12 mouse cellular contexts compared by ENCODE assay signal in the genomic region with DNA sequence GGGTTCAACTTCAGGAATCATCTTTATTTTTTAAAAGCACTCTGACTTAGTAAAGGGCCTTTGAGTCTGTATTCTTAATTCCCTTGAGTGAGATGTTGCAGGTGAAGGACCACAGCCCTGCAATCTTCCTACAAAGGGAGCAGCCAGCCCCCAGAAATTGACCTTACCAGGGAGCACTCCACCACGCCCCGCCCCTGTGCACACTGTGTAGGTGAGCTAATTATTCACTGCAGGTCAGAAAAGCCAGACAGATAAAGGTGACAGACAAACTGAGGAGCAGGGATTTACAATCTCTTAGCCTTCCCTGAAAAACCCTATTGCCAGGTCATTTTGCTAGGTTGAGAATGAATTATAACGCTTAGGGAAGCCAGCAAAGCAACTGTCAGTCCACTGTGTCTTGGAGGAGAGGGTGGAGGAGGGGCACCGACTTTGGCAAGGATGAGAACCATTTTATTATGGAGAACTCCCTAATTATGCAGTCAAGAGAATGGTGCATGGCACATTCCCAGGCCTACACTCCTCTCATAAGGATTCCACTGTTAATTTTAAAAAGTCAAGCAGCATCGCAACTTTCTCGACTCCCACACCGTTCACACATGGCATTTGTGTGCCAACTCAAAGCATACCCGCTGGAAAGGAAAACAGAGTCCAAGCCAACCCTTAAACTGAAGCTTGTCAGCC. TPM values are rescaled to one million over a fixed set of nuclear protein-coding genes. Genes with fewer than 3 reads are reported as not detected.
DNase-seq lines count a peak whose midpoint lies in the region; ATAC-seq and TF ChIP-seq lines count a peak whose summit lies in the region.
"Had no signal": no experiment of that assay in that cellular context is flagged by ENCODE, and none has a peak within 500 bp of the region (broad histone marks: within the 10 kb centered on the region; RNA-seq: fewer than 3 reads in every experiment).

No protein-coding gene starts in this region.

- DNase-seq in kidney, postnatal 10 days: peak; percentile 20
- DNase-seq in kidney, adult 18-20 months: no peak
- no peak for DNase-seq in midbrain, embryonic 10.5 days (ENCODE audit: low spot score)
- DNase-seq in layer of hippocampus, adult 2 months (ENCODE audit: low spot score in 2 of 2): peak; percentile 35 to 71
- DNase-seq in right cerebral cortex, postnatal 4 days: peak; percentile 52
- no peak for DNase-seq in heart, adult 2 months
- DNase-seq in spleen, postnatal 36 days (ENCODE audit: low spot score in 2 of 2): no peak
- DNase-seq: adrenal gland, postnatal 36 days; cerebellum, adult 8-10 months; lung, adult 2 months had no signal

- intact Hi-C loops in heart, adult 2 months (cut with DNase I): no loop called here

- peaks cover 3% of the 10 kb centered on the region; the same call in 1 of the 2 replicates for H3K4me1 ChIP-seq in midbrain, embryonic 15.5 days
- H3K4me1 ChIP-seq in midbrain, embryonic 10.5 days: no peaks in the 10 kb centered on the region
- H3K4me1 ChIP-seq in heart, adult 2 months (ENCODE audit: control insufficient read depth, insufficient read depth, low read length): no peaks in the 10 kb centered on the region

- TF ChIP-seq POLR2A in heart, adult 2 months (IDR thresholded peaks at IDR 0.05; ENCODE audit: insufficient read depth, low read depth, low read length): no peak

- H3K27ac ChIP-seq in midbrain, embryonic 15.5 days: 0 out of 2 replicates have a peak overlapping the region, but pooled peaks have one; percentile 12
- H3K27ac ChIP-seq in midbrain, embryonic 10.5 days (replicated peaks): no peak overlapping the region
- peak overlapping the region; percentile 48; the same call in 1 of the 2 replicates for H3K27ac ChIP-seq in layer of hippocampus, adult 2 months
- no peak overlapping the region for H3K27ac ChIP-seq in heart, adult 2 months

- no peaks in the 10 kb centered on the region for H3K9me3 ChIP-seq in midbrain, embryonic 15.5 days
- no peaks in the 10 kb centered on the region for H3K9me3 ChIP-seq in midbrain, embryonic 10.5 days (replicated peaks)

- TF ChIP-seq EP300 in heart, adult 2 months (IDR thresholded peaks at IDR 0.05; ENCODE audit: insufficient read depth, low read depth, low read length): no peak

- H3K4me2 ChIP-seq in midbrain, embryonic 15.5 days: no peak overlapping the region
- H3K4me2 ChIP-seq: heart, embryonic 11.5 days had no signal

- 79% methylated on average over 8 of the region's 8 CpGs for WGBS in midbrain, embryonic 15.5 days
- WGBS in midbrain, embryonic 10.5 days: 92% methylated on average over 8 of the region's 8 CpGs
- 89% methylated on average over 8 of the region's 8 CpGs for WGBS in heart, adult 2 months

- no peaks in the 10 kb centered on the region for H3K36me3 ChIP-seq in midbrain, embryonic 15.5 days (replicated peaks)
- H3K36me3 ChIP-seq in midbrain, embryonic 10.5 days: no peaks in the 10 kb centered on the region
- no peaks in the 10 kb centered on the region for H3K36me3 ChIP-seq in heart, adult 2 months (ENCODE audit: control insufficient read depth, insufficient read depth, low read length)

- H3K79me2 ChIP-seq in heart, adult 2 months (replicated peaks; ENCODE audit: control insufficient read depth, insufficient read depth, low read length): no peaks in the 10 kb centered on the region

- 0 out of 2 replicates have a peak, but pooled peaks have one; percentile 48 for ATAC-seq in midbrain, embryonic 15.5 days (replicated peaks)

- H3K9ac ChIP-seq in midbrain, embryonic 15.5 days: no peak overlapping the region
- H3K9ac ChIP-seq in heart, adult 2 months (ENCODE audit: low read depth, low read length): no peak overlapping the region

- no peaks in the 10 kb centered on the region for H3K27me3 ChIP-seq in midbrain, embryonic 15.5 days (replicated peaks)
- H3K27me3 ChIP-seq in midbrain, embryonic 10.5 days (ENCODE audit: low read depth, poor library complexity, severe bottlenecking): no peaks in the 10 kb centered on the region
- H3K27me3 ChIP-seq in heart, adult 2 months (ENCODE audit: control insufficient read depth, insufficient read depth, low read length): no peaks in the 10 kb centered on the region

- H3K4me3 ChIP-seq in midbrain, embryonic 15.5 days: no peak overlapping the region
- H3K4me3 ChIP-seq in midbrain, embryonic 10.5 days: no peak overlapping the region
- H3K4me3 ChIP-seq in layer of hippocampus, adult 2 months: no peak overlapping the region
- H3K4me3 ChIP-seq in heart, adult 2 months: no peak overlapping the region

- TF ChIP-seq CTCF in layer of hippocampus, adult 2 months (conservative IDR thresholded peaks at IDR 0.05): no peak
- TF ChIP-seq CTCF in heart, adult 2 months (IDR thresholded peaks at IDR 0.05): no peak

RNA-seq across cellular contexts. Expression of gene Ccn6, which starts 21.4 kb away (rescaled TPM):
- polyA plus RNA-seq in midbrain, embryonic 15.5 days (2015; fragmentation: Nextera tagmentation; extraction: Ambion mirVana): 0.31 and 0.36 TPM in 2 replicates
- polyA plus RNA-seq in midbrain, embryonic 10.5 days (2016; fragmentation: Nextera tagmentation; extraction: Ambion mirVana): 0.20 and 0.37 TPM in 2 replicates
- total RNA-seq in layer of hippocampus, adult 2 months (2021): under 1 TPM; 0.32 to 0.44 TPM
- under 1 TPM in 1 of 2 experiments, not detected in 1; 0.32 TPM for total RNA-seq in heart, adult 2 months (2021)
- polyA plus RNA-seq in heart, adult 2 months (2012; rRNA removed): 0.23 TPM in 1 of 2 replicates, not detected in the other

RNA-seq across cellular contexts. Expression of gene Tube1, which starts 51.2 kb away (rescaled TPM):
- 9.2 TPM in 2 replicates for polyA plus RNA-seq in midbrain, embryonic 15.5 days (2015; fragmentation: Nextera tagmentation; extraction: Ambion mirVana)
- polyA plus RNA-seq in midbrain, embryonic 10.5 days (2016; fragmentation: Nextera tagmentation; extraction: Ambion mirVana): 22.0 and 24.9 TPM in 2 replicates
- total RNA-seq in layer of hippocampus, adult 2 months (2021): 1 to 10 TPM; 3.5 to 3.8 TPM
- total RNA-seq in heart, adult 2 months (2021): 1 to 10 TPM in 1 of 2 experiments, under 1 TPM in 1; 0.60 to 1.3 TPM
- 0.79 and 0.80 TPM in 2 replicates for polyA plus RNA-seq in heart, adult 2 months (2012; rRNA removed)

RNA-seq across cellular contexts. Expression of gene Fam229b, which starts 51.3 kb away (rescaled TPM):
- 31.4 and 34.3 TPM in 2 replicates for polyA plus RNA-seq in midbrain, embryonic 15.5 days (2015; fragmentation: Nextera tagmentation; extraction: Ambion mirVana)
- 14.2 and 15.4 TPM in 2 replicates for polyA plus RNA-seq in midbrain, embryonic 10.5 days (2016; fragmentation: Nextera tagmentation; extraction: Ambion mirVana)
- total RNA-seq in layer of hippocampus, adult 2 months (2021): 10 to 100 TPM; 11.2 to 12.3 TPM
- total RNA-seq in heart, adult 2 months (2021): 1 to 10 TPM; 4.6 to 6.5 TPM
- polyA plus RNA-seq in heart, adult 2 months (2012; rRNA removed): 3.3 and 5.8 TPM in 2 replicates

Comparison
In these comparisons a context has a peak if more than half of its experiments do, and no peak if none do; other contexts are left out.
1. DNase-seq: peak in kidney, postnatal 10 days (single experiment), layer of hippocampus, adult 2 months (2 of 2) and right cerebral cortex, postnatal 4 days (single experiment); none in kidney, adult 18-20 months (single experiment), midbrain, embryonic 10.5 days (single experiment), heart, adult 2 months (0 of 2) and spleen, postnatal 36 days (0 of 2).
2. H3K27ac ChIP-seq: peak in midbrain, embryonic 15.5 days (single experiment) and layer of hippocampus, adult 2 months (single experiment); none in midbrain, embryonic 10.5 days (single experiment) and heart, adult 2 months (single experiment).